Mouse (Mus musculus) ES-Bruce4 (cell line): ENCODE measurements around the gene 6330409D20Rik.

ENCODE experiments used
- CTCF ChIP-seq: IDR thresholded peaks from one replicate; pipeline ENCODE4 v1.8.1; 2011; ENCODE audit warnings: low read depth, low read length
- EP300 ChIP-seq: IDR thresholded peaks from 2 replicates; pipeline ENCODE4 v1.6.1; 2011; ENCODE audit warnings: low read depth, low read length; ENCODE audit not compliant: insufficient read depth

- TF ChIP-seq EP300 (no peak), CTCF (no peak)
Observed at GRCm38 (mm10) chr2:32728463-32728862, 12.4 kb downstream of the 6330409D20Rik start.
